Mouse (Mus musculus) left cerebral cortex, postnatal 4 days (tissue): Measurements from ENCODE around the gene Lpin2. TPM values are rescaled to one million over a fixed set of nuclear protein-coding genes. Genes with fewer than 3 reads are reported as not detected.

Experiments
- DNase-seq: peaks from one replicate; pipeline ENCODE4 v3.0.0-alpha.2; 2022
- intact Hi-C: fragments of 180-260 bp; cut with DNase I; formaldehyde crosslinking; loops from one replicate; pipeline ENCODE4 v1.15.1; 2025
- total RNA-seq, 2 experiments: library from RNA; stranded (reverse); gene quantifications; 2 replicates each; pipeline ENCODE4 v1.2.3; 2021

The Lpin2 gene
- total RNA-seq, result 10 to 100 TPM; 68.6 to 71.5 TPM

- intact Hi-C loops, result loop anchor here (10.0 kb wide), 1 partner anchor 177 kb away; the partner anchor contains the start of genes Myl12a and Myom1
- DNase-seq, result no peak
These were observed at the start of gene Lpin2 for GRCm38 (mm10) chr17:71182211-71182721. TSS of gene Lpin2 (plus strand) at chr17:71182560.

GRCm38 (mm10) chr17:71132856-71133439 lies 49.4 kb upstream of the Lpin2 start:
- DNase-seq, result no peak
- intact Hi-C loops, result no loop called here

GRCm38 (mm10) chr17:71134441-71134955 lies 47.9 kb upstream of the Lpin2 start:
- intact Hi-C loops, result no loop called here

GRCm38 (mm10) chr17:71135108-71135507 lies 47.3 kb upstream of the Lpin2 start:
- DNase-seq, result no peak
- intact Hi-C loops, result no loop called here

More at GRCm38 (mm10) chr17:71134441-71134955, 47.9 kb upstream of the Lpin2 start:
- peak; percentile 38 for DNase-seq

GRCm38 (mm10) chr17:71135866-71136265 lies 46.5 kb upstream of the Lpin2 start:
- no peak for DNase-seq
- intact Hi-C loops, result no loop called here

GRCm38 (mm10) chr17:71136384-71137333 lies 45.7 kb upstream of the Lpin2 start:
- no peak for DNase-seq
- intact Hi-C loops, result no loop called here

- intact Hi-C loops, result no loop called here
- no peak for DNase-seq
These were observed 45.0 kb upstream of the Lpin2 start for GRCm38 (mm10) chr17:71137334-71137721.

- intact Hi-C loops, result no loop called here
- no peak for DNase-seq
These were observed 40.3 kb upstream of the Lpin2 start for GRCm38 (mm10) chr17:71142068-71142467.

GRCm38 (mm10) chr17:71143155-71143554 lies 39.2 kb upstream of the Lpin2 start:
- no peak for DNase-seq
- intact Hi-C loops, result no loop called here

GRCm38 (mm10) chr17:71144322-71145116 lies 37.8 kb upstream of the Lpin2 start:
- intact Hi-C loops, result no loop called here
- DNase-seq, result no peak

- DNase-seq, result no peak
- intact Hi-C loops, result no loop called here
These were observed 37.0 kb upstream of the Lpin2 start for GRCm38 (mm10) chr17:71145248-71145961.

- intact Hi-C loops, result no loop called here
- DNase-seq, result no peak
These were observed 29.0 kb upstream of the Lpin2 start for GRCm38 (mm10) chr17:71153356-71153755.

GRCm38 (mm10) chr17:71155271-71155670 lies 27.1 kb upstream of the Lpin2 start:
- intact Hi-C loops, result no loop called here
- DNase-seq, result peak; percentile 8

GRCm38 (mm10) chr17:71159152-71159567 lies 23.2 kb upstream of the Lpin2 start:
- intact Hi-C loops, result no loop called here
- DNase-seq, result peak; percentile 10

GRCm38 (mm10) chr17:71159720-71160119 lies 22.6 kb upstream of the Lpin2 start:
- intact Hi-C loops, result no loop called here
- DNase-seq, result no peak

GRCm38 (mm10) chr17:71160244-71160995 lies 21.9 kb upstream of the Lpin2 start:
- intact Hi-C loops, result no loop called here
- no peak for DNase-seq

- intact Hi-C loops, result no loop called here
- no peak for DNase-seq
These were observed 17.4 kb upstream of the Lpin2 start for GRCm38 (mm10) chr17:71164991-71165390.

- no peak for DNase-seq
- intact Hi-C loops, result no loop called here
These were observed 14.1 kb upstream of the Lpin2 start for GRCm38 (mm10) chr17:71168205-71168815.

- no peak for DNase-seq
- intact Hi-C loops, result no loop called here
These were observed 13.5 kb upstream of the Lpin2 start for GRCm38 (mm10) chr17:71168846-71169245.
